Mouse (Mus musculus): ENCODE measurements around the gene Pnkd.

GRCm38 (mm10) chr1:74373372-74373771 is 88.6 kb downstream of the Pnkd start:
- TF ChIP-seq MYOG (IDR thresholded peaks at IDR 0.05; ENCODE audit: control insufficient read depth, extremely low read depth, insufficient read length) (no peak), CTCF (IDR thresholded peaks at IDR 0.05; ENCODE audit: control insufficient read depth, insufficient read depth, insufficient read length) (no peak), MYOD1 (IDR thresholded peaks at IDR 0.05; ENCODE audit: control insufficient read depth, insufficient read length, low read depth) (no peak), CEBPB (IDR thresholded peaks at IDR 0.05; ENCODE audit: low read depth) (no peak)

All from C2C12 (cell line).